Mouse (Mus musculus) MEL (cell line): ENCODE results near the gene D430042O09Rik.

Experiments
- CTCF ChIP-seq, 3 experiments: IDR thresholded peaks in 2 of 3; conservative IDR thresholded peaks in 1 of 3; 2 replicates each; pipeline ENCODE4 v1.5.1; 2011 to 2012; ENCODE audit warnings: low read length in 3 of 3, low read depth in 2 of 3, mild to moderate bottlenecking in 2 of 3, improper control_type of control experiment in 1 of 3, inconsistent platforms in 1 of 3, mixed read lengths in 1 of 3, moderate library complexity in 1 of 3; ENCODE audit not compliant: control insufficient read depth in 1 of 3, insufficient read depth in 1 of 3, poor library complexity in 1 of 3, severe bottlenecking in 1 of 3
- GATA1 ChIP-seq: IDR thresholded peaks from 2 replicates; pipeline ENCODE4 v1.6.1; 2011; ENCODE audit warnings: low read depth, low read length, improper control_type of control experiment
- KAT2A ChIP-seq: conservative IDR thresholded peaks from 2 replicates; pipeline ENCODE4 v1.6.1; 2012; ENCODE audit warnings: low read depth, low read length, improper control_type of control experiment, inconsistent platforms
- NELFE ChIP-seq: IDR thresholded peaks from 2 replicates; pipeline ENCODE4 v1.6.1; 2011; ENCODE audit warnings: low read depth, low read length, improper control_type of control experiment
- POLR2A ChIP-seq, 2 experiments: IDR thresholded peaks; 2 replicates each; pipeline ENCODE4 v1.6.1; 2011 to 2012; ENCODE audit warnings: low read length in 2 of 2, mild to moderate bottlenecking in 2 of 2, control low read depth in 1 of 2, improper control_type of control experiment in 1 of 2, low read depth in 1 of 2, moderate library complexity in 1 of 2; ENCODE audit not compliant: control insufficient read depth in 1 of 2, insufficient read depth in 1 of 2, poor library complexity in 1 of 2
- ZKSCAN1 ChIP-seq: IDR thresholded peaks from 2 replicates; pipeline ENCODE4 v1.6.1; 2012; ENCODE audit warnings: low read depth, mild to moderate bottlenecking, inconsistent platforms, low read length, improper control_type of control experiment, moderate library complexity

DNA sequence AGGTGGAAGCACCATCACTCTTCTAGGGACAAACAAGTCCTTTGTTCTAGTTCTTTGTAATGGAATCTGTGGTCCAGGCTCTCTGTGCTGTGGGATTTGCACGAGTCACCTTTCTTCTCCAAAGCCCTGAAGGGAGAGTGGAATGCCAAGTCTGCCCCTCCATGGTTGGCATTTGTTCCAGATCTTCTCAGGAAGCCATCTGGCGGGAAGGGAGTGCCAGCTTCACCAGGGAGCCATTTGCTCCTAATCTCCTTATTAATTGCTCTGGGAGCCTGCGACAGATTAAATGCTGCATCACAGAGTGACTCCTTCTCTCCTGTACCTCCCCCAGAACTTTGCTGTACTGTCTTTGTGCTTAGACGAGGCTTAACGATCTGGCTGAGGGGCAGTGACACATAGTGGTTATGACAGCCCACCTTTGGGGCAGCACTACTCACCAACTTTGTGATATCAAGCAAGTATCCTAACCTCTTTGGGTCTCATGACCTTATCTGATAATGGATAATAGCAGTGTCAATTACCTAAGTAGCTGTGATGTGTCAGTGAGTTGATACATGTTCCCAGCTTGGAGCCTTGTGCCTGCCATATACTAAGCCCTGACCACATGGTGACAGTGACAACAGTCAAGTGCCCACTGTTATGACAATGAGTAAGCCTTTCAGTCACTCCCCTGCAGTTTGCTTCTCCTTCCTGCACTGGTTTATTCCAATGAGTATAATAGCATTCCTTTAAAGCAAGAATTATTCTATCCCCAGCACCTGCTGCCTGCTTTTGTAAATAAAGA lies 15.7 kb downstream of the D430042O09Rik start:
- no peak for TF ChIP-seq GATA1
- TF ChIP-seq POLR2A (IDR thresholded peaks at IDR 0.05; ENCODE audit: control insufficient read depth in 1 of 2, insufficient read depth in 1 of 2, low read depth in 1 of 2, low read length in 2 of 2, poor library complexity in 1 of 2) = no peak
- no peak for TF ChIP-seq KAT2A
- TF ChIP-seq CTCF (IDR thresholded peaks at IDR 0.05 in 2 of 3, conservative IDR thresholded peaks at IDR 0.05 in 1 of 3; ENCODE audit: control insufficient read depth in 1 of 3, insufficient read depth in 1 of 3, low read depth in 2 of 3, low read length in 3 of 3, poor library complexity in 1 of 3, severe bottlenecking in 1 of 3) = no peak
- no peak for TF ChIP-seq ZKSCAN1
- no peak for TF ChIP-seq NELFE
